Mouse (Mus musculus): Measurements from ENCODE around the gene Kif26b. TPM values are rescaled to one million over a fixed set of nuclear protein-coding genes. Genes with fewer than 3 reads are reported as not detected.

The Kif26b gene
- polyA plus RNA-seq (2015; fragmentation: Nextera tagmentation; extraction: Ambion mirVana) = 0.01 and 0.07 TPM in 2 replicates

- DNase-seq (ENCODE audit: low spot score) = peak; percentile 19
These were observed at the start of gene Kif26b for GRCm38 (mm10) chr1:178528431-178529351. Gene Kif26b (plus strand): TSS chr1:178529125.

GRCm38 (mm10) chr1:178483854-178484253, 45.1 kb upstream of the Kif26b start:
- DNase-seq (ENCODE audit: low spot score) = no peak

GRCm38 (mm10) chr1:178485138-178485867, 43.6 kb upstream of the Kif26b start:
- DNase-seq (ENCODE audit: low spot score) = no peak

GRCm38 (mm10) chr1:178485868-178486220, 43.1 kb upstream of the Kif26b start:
- DNase-seq (ENCODE audit: low spot score) = no peak

GRCm38 (mm10) chr1:178486828-178487227, 42.1 kb upstream of the Kif26b start:
- no peak for DNase-seq (ENCODE audit: low spot score)

- no peak for DNase-seq (ENCODE audit: low spot score)
These were observed 39.8 kb upstream of the Kif26b start for GRCm38 (mm10) chr1:178489127-178489526.

GRCm38 (mm10) chr1:178491733-178492132, 37.2 kb upstream of the Kif26b start:
- DNase-seq (ENCODE audit: low spot score) = no peak

GRCm38 (mm10) chr1:178492493-178492892, 36.4 kb upstream of the Kif26b start:
- no peak for DNase-seq (ENCODE audit: low spot score)

- DNase-seq (ENCODE audit: low spot score) = no peak
These were observed 32.7 kb upstream of the Kif26b start for GRCm38 (mm10) chr1:178496186-178496585.

- peak; percentile 31 for DNase-seq (ENCODE audit: low spot score)
These were observed 32.1 kb upstream of the Kif26b start for GRCm38 (mm10) chr1:178496841-178497240.

- DNase-seq (ENCODE audit: low spot score) = no peak
These were observed 22.0 kb upstream of the Kif26b start for GRCm38 (mm10) chr1:178506938-178507337.

GRCm38 (mm10) chr1:178512323-178513031, 16.4 kb upstream of the Kif26b start:
- no peak for DNase-seq (ENCODE audit: low spot score)

- DNase-seq (ENCODE audit: low spot score) = no peak
These were observed 15.0 kb upstream of the Kif26b start for GRCm38 (mm10) chr1:178513954-178514353.

- no peak for DNase-seq (ENCODE audit: low spot score)
These were observed 13.1 kb upstream of the Kif26b start for GRCm38 (mm10) chr1:178515839-178516238.

GRCm38 (mm10) chr1:178522389-178522788, 6.5 kb upstream of the Kif26b start:
- DNase-seq (ENCODE audit: low spot score) = no peak

- DNase-seq (ENCODE audit: low spot score) = no peak
These were observed 5.8 kb upstream of the Kif26b start for GRCm38 (mm10) chr1:178523152-178523551.

GRCm38 (mm10) chr1:178527185-178527546, 1.8 kb upstream of the Kif26b start:
- DNase-seq (ENCODE audit: low spot score) = peak; percentile 84

GRCm38 (mm10) chr1:178527547-178528361, 1.2 kb upstream of the Kif26b start:
- DNase-seq (ENCODE audit: low spot score) = peak; percentile 2

GRCm38 (mm10) chr1:178529512-178530300, 781 bp downstream of the Kif26b start:
- peak; percentile 5 for DNase-seq (ENCODE audit: low spot score)
